Mouse (Mus musculus) C2C12 (cell line): ENCODE results near the gene Tcte2. TPM values are rescaled to one million over a fixed set of nuclear protein-coding genes. Genes with fewer than 3 reads are reported as not detected.

Source experiments
- H3K27me3 ChIP-seq: one replicate; pipeline ENCODE4 v1.6.1; 2011; ENCODE audit not compliant: control insufficient read depth, insufficient read depth, insufficient read length
- H3K36me3 ChIP-seq: one replicate; pipeline ENCODE4 v1.6.1; 2011; ENCODE audit not compliant: control insufficient read depth, insufficient read depth
- H3K4me3 ChIP-seq: one replicate; pipeline ENCODE4 v1.5.1; 2011; ENCODE audit warnings: mild to moderate bottlenecking, control low read depth; ENCODE audit not compliant: poor library complexity, insufficient read depth, severe bottlenecking
- H3K79me2 ChIP-seq: one replicate; pipeline ENCODE4 v1.6.1; 2011; ENCODE audit not compliant: control insufficient read depth, insufficient read depth
- H3K79me3 ChIP-seq: one replicate; pipeline ENCODE4 v1.6.1; 2011; ENCODE audit warnings: low read depth, control low read depth
- H3ac ChIP-seq: one replicate; pipeline ENCODE3; 2011; ENCODE audit warnings: low read depth; ENCODE audit not compliant: control insufficient read depth, insufficient read length
- CEBPB ChIP-seq: IDR thresholded peaks from one replicate; pipeline ENCODE4 v1.6.1; 2011; ENCODE audit warnings: low read depth, mild to moderate bottlenecking, control low read depth, moderate library complexity
- CTCF ChIP-seq: IDR thresholded peaks from one replicate; pipeline ENCODE4 v1.5.1; 2011; ENCODE audit not compliant: control insufficient read depth, insufficient read depth, insufficient read length
- FOSL1 ChIP-seq: IDR thresholded peaks from one replicate; pipeline ENCODE4 v1.8.0; 2011; ENCODE audit warnings: mild to moderate bottlenecking, low read length; ENCODE audit not compliant: poor library complexity, insufficient read depth, severe bottlenecking
- MAX ChIP-seq: IDR thresholded peaks from one replicate; pipeline ENCODE4 v1.6.1; 2011; ENCODE audit warnings: mild to moderate bottlenecking, control low read depth
- MYOD1 ChIP-seq: IDR thresholded peaks from one replicate; pipeline ENCODE4 v1.6.1; 2011; ENCODE audit warnings: low read depth; ENCODE audit not compliant: control insufficient read depth, insufficient read length
- MYOG ChIP-seq: IDR thresholded peaks from one replicate; pipeline ENCODE4 v1.6.1; 2011; ENCODE audit not compliant: control insufficient read depth, insufficient read length; ENCODE audit errors: extremely low read depth
- USF1 ChIP-seq: IDR thresholded peaks from one replicate; pipeline ENCODE4 v1.6.1; 2011; ENCODE audit warnings: low read depth, mild to moderate bottlenecking, control low read depth, moderate library complexity
- polyA plus RNA-seq: library from polyadenylated mRNA; unstranded; fragments of >200 nt; fragmentation: generic; extraction: Trizol; gene quantifications from one replicate; pipeline ENCODE4 v1.2.1, GENCODE M21; 2012; ENCODE audit warnings: missing spikeins

Gene Tcte2
- polyA plus RNA-seq, 1 experiment, result 0.44 TPM

- Histone ChIP-seq H3K79me3 (peaks cover 13% of the 10 kb centered on the region), H3K4me3 (peak overlapping the region; percentile 71), H3K79me2 (peaks cover 49% of the 10 kb centered on the region), H3K27me3 (no peaks in the 10 kb centered on the region), H3K36me3 (no peaks in the 10 kb centered on the region), H3ac (peak overlapping the region; percentile 79)
- TF ChIP-seq MYOD1 (no peak), MAX (no peak), USF1 (no peak), MYOG (no peak), FOSL1 (no peak), CTCF (no peak), CEBPB (no peak)
These were observed 898 bp downstream of the Tcte2 start for GRCm38 (mm10) chr17:13760675-13761178.

- Histone ChIP-seq H3ac (peak within 1 kb of the TSS; percentile 79), H3K79me2 (peaks cover 42% of the 10 kb centered on the region), H3K36me3 (no peaks in the 10 kb centered on the region), H3K79me3 (peaks cover 8% of the 10 kb centered on the region), H3K4me3 (peak within 1 kb of the TSS; percentile 71), H3K27me3 (no peaks in the 10 kb centered on the region)
- TF ChIP-seq MYOD1, result no peak
- TF ChIP-seq FOSL1, result no peak
- TF ChIP-seq CEBPB, result no peak
These were observed 1.6 kb downstream of the Tcte2 start, which contains the start of gene Afdn for GRCm38 (mm10) chr17:13759853-13760627. TSS of gene Afdn (plus strand) at chr17:13760539.

DNA sequence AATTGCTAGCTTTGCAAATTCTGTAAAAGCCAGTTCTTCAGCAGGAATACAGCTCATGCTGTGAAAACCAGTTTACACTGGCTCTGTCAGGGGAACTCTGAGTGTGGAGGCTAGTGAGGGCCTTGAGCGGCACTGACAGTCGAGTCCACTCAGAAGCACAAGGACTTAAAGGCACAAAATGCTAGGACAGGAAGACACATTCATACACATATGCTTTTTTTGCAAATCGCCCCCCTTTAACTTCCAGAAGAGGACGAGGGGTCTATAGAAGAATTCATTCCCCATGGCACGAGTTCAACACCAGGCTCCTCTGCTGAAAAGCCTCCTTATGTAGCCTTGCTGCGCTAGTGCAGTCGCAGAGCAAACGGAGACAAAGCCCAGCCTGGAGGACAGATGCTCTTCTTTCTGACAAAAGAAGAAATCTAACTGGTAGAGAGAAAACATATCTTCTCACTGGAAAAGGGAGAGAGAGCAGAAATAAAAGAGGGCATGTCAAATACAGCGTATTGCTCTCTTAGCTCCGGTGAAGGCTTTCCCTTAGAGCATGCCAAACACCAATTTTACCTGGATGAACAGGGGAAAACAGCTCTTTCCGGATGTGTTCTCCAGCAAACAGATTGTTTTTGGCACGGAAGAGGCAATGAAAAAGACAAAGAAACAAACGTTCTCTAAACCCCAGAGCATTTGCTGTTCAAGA, 2.3 kb downstream of the Tcte2 start:
- peak overlapping the region; percentile 42 for H3ac ChIP-seq
- H3K36me3 ChIP-seq, result no peaks in the 10 kb centered on the region
- H3K27me3 ChIP-seq, result no peaks in the 10 kb centered on the region
- H3K79me3 ChIP-seq, result peaks cover 5% of the 10 kb centered on the region
- TF ChIP-seq MYOG (no peak), MAX (no peak), FOSL1 (no peak), CEBPB (no peak), MYOD1 (no peak), USF1 (no peak), CTCF (no peak)
- peaks cover 35% of the 10 kb centered on the region for H3K79me2 ChIP-seq
- H3K4me3 ChIP-seq, result peak overlapping the region; percentile 71

- no peak overlapping the region for H3ac ChIP-seq
- H3K4me3 ChIP-seq, result no peak overlapping the region
- H3K36me3 ChIP-seq, result no peaks in the 10 kb centered on the region
- H3K79me2 ChIP-seq, result peaks cover 28% of the 10 kb centered on the region
- H3K27me3 ChIP-seq, result no peaks in the 10 kb centered on the region
- peaks cover 5% of the 10 kb centered on the region for H3K79me3 ChIP-seq
- TF ChIP-seq MYOG (no peak), USF1 (no peak), MYOD1 (no peak), CTCF (no peak), FOSL1 (no peak), CEBPB (no peak), MAX (no peak)
These were observed 3.0 kb downstream of the Tcte2 start for GRCm38 (mm10) chr17:13758586-13758985.

DNA sequence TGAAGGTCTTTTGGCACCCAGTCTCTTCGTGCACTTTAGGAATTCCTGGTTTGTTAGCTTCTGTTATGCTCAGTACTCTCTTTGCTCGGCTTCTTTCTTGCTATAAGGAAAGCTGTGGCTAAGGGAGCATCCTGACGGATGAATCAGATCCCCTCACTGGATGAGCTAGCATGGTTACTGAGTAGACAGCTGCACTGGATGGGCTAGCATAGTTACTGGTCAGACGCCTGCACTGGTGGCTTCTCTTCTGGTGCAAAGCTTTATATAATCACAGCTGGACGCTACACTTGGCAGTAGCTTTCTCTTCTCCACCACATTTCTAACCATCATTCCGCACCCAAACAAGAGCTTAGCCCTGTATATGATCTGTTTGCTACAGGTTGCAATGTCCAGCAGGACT, 6.7 kb downstream of the Tcte2 start:
- TF ChIP-seq MAX (no peak), CTCF (no peak), CEBPB (no peak), FOSL1 (no peak), MYOG (no peak), MYOD1 (peak; percentile 85), USF1 (no peak)
- Histone ChIP-seq H3K79me3 (no peaks in the 10 kb centered on the region), H3ac (no peak overlapping the region), H3K36me3 (no peaks in the 10 kb centered on the region), H3K79me2 (no peaks in the 10 kb centered on the region), H3K27me3 (no peaks in the 10 kb centered on the region), H3K4me3 (no peak overlapping the region)

GRCm38 (mm10) chr17:13753918-13754317, 7.7 kb downstream of the Tcte2 start:
- H3K27me3 ChIP-seq, result no peaks in the 10 kb centered on the region
- H3K4me3 ChIP-seq, result no peak overlapping the region
- no peak for TF ChIP-seq CTCF
- TF ChIP-seq FOSL1, result no peak
- TF ChIP-seq MYOG, result no peak
- no peak overlapping the region for H3ac ChIP-seq
- no peaks in the 10 kb centered on the region for H3K79me3 ChIP-seq
- H3K79me2 ChIP-seq, result no peaks in the 10 kb centered on the region
- H3K36me3 ChIP-seq, result no peaks in the 10 kb centered on the region
